15 mouse cellular contexts compared by ENCODE assay signal in the genomic region with DNA sequence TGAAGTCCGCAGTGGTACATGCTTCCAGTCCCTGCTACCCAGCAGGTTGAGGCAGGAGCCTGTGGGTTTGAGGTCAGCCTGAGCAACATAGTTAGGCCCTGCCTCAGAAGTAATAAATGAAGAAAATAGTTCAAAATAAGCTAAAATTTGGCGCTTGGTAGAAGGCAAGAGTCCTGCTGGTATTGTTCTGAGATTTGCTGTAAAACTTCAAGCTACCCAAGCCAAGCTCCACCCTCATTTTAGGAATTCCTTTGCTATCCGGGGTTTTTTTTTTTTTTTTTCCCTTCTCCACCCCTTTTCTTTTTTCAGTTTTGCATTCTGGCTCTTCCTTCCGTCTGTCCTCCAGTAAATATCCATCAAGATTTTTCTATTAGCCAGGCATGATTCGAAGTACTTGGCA. TPM values are rescaled to one million over a fixed set of nuclear protein-coding genes. Genes with fewer than 3 reads are reported as not detected.
A peak's percentile ranks its signal among the peaks of the same experiment; 100 is the strongest.
DNase-seq lines count a peak whose midpoint lies in the region; ATAC-seq and TF ChIP-seq lines count a peak whose summit lies in the region.
"Had no signal": no experiment of that assay in that cellular context is flagged by ENCODE, and none has a peak within 500 bp of the region (broad histone marks: within the 10 kb centered on the region; RNA-seq: fewer than 3 reads in every experiment).

No protein-coding gene starts in this region.

- no peak for TF ChIP-seq EP300 in heart, postnatal 0 days (IDR thresholded peaks at IDR 0.05; ENCODE audit: low read depth)

- DNase-seq in heart, postnatal 0 days (ENCODE audit: low spot score) = no peak
- DNase-seq in heart, adult 8-10 months (ENCODE audit: low spot score) = no peak
- no peak for DNase-seq in lung, adult 18-20 months
- no peak for DNase-seq in cerebellum, postnatal 4 days (ENCODE audit: low spot score in 2 of 2)
- DNase-seq: adrenal gland, postnatal 36 days; cerebellum, adult 11 months; gastrocnemius, postnatal 25 days; kidney, adult 11 months; layer of hippocampus, adult 9-11 months; thymus, postnatal 36 days had no signal

- H3K9ac ChIP-seq in heart, postnatal 0 days (replicated peaks; ENCODE audit: low read depth, low read length) = no peak overlapping the region
- H3K9ac ChIP-seq in lung, embryonic 15.5 days = no peak overlapping the region
- no peak overlapping the region for H3K9ac ChIP-seq in embryonic facial prominence, embryonic 12.5 days
- no peak overlapping the region for H3K9ac ChIP-seq in limb, embryonic 13.5 days
- H3K9ac ChIP-seq: forebrain, embryonic 13.5 days had no signal

- H3K27me3 ChIP-seq in heart, postnatal 0 days (ENCODE audit: control insufficient read depth, insufficient read depth, low read length) = no peaks in the 10 kb centered on the region
- no peaks in the 10 kb centered on the region for H3K27me3 ChIP-seq in lung, embryonic 15.5 days
- no peaks in the 10 kb centered on the region for H3K27me3 ChIP-seq in embryonic facial prominence, embryonic 12.5 days
- no peaks in the 10 kb centered on the region for H3K27me3 ChIP-seq in limb, embryonic 13.5 days
- H3K27me3 ChIP-seq: forebrain, embryonic 13.5 days had no signal

- WGBS in heart, postnatal 0 days = 64% methylated on average over 5 of the region's 5 CpGs
- WGBS in lung, embryonic 15.5 days = 53% methylated on average over 5 of the region's 5 CpGs
- WGBS in embryonic facial prominence, embryonic 12.5 days = 68% methylated on average over 5 of the region's 5 CpGs
- WGBS in limb, embryonic 13.5 days = 56% methylated on average over 5 of the region's 5 CpGs

- no peak overlapping the region for H3K4me3 ChIP-seq in heart, postnatal 0 days (ENCODE audit: low read depth, low read length)
- no peak overlapping the region for H3K4me3 ChIP-seq in lung, embryonic 15.5 days
- no peak overlapping the region for H3K4me3 ChIP-seq in embryonic facial prominence, embryonic 12.5 days
- no peak overlapping the region for H3K4me3 ChIP-seq in limb, embryonic 13.5 days
- H3K4me3 ChIP-seq: forebrain, embryonic 13.5 days had no signal

- H3K27ac ChIP-seq in heart, postnatal 0 days (ENCODE audit: low read depth) = peak overlapping the region; percentile 53; the same call in 1 of the 2 replicates
- peak overlapping the region; percentile 84 for H3K27ac ChIP-seq in lung, embryonic 15.5 days
- H3K27ac ChIP-seq in embryonic facial prominence, embryonic 12.5 days = peak overlapping the region; percentile 41; the same call in 1 of the 2 replicates
- H3K27ac ChIP-seq in limb, embryonic 13.5 days = peak overlapping the region; percentile 48
- H3K27ac ChIP-seq: forebrain, embryonic 13.5 days; macrophage had no signal

- ATAC-seq in heart, postnatal 0 days (ENCODE audit: insufficient read depth, low read depth) = no peak
- ATAC-seq in lung, embryonic 15.5 days (ENCODE audit: borderline replicate concordance, extremely low read depth, low FRiP score, low TSS enrichment) = peak; percentile 53; the same call in 1 of the 2 replicates
- no peak for ATAC-seq in embryonic facial prominence, embryonic 12.5 days (ENCODE audit: insufficient number of reproducible peaks, insufficient read depth, low FRiP score, low TSS enrichment)
- ATAC-seq in limb, embryonic 13.5 days (ENCODE audit: low FRiP score, low read depth) = 0 out of 2 replicates have a peak, but pooled peaks have one; percentile 1
- ATAC-seq: forebrain, embryonic 13.5 days had no signal

- no peak for TF ChIP-seq CTCF in heart, postnatal 0 days (IDR thresholded peaks at IDR 0.05; ENCODE audit: low read depth)

- 0 out of 2 replicates have a peak, but pooled peaks cover 7% of the 10 kb centered on the region for H3K4me1 ChIP-seq in heart, postnatal 0 days (ENCODE audit: control insufficient read depth, insufficient read depth)
- H3K4me1 ChIP-seq in lung, embryonic 15.5 days = peaks cover 15% of the 10 kb centered on the region
- H3K4me1 ChIP-seq in embryonic facial prominence, embryonic 12.5 days = peaks cover 9% of the 10 kb centered on the region
- H3K4me1 ChIP-seq in limb, embryonic 13.5 days = peaks cover 26% of the 10 kb centered on the region
- H3K4me1 ChIP-seq: forebrain, embryonic 13.5 days had no signal

- H3K9me3 ChIP-seq in heart, postnatal 0 days (replicated peaks; ENCODE audit: control insufficient read depth, low read length) = no peaks in the 10 kb centered on the region
- no peaks in the 10 kb centered on the region for H3K9me3 ChIP-seq in lung, embryonic 15.5 days
- H3K9me3 ChIP-seq in embryonic facial prominence, embryonic 12.5 days = no peaks in the 10 kb centered on the region
- H3K9me3 ChIP-seq in limb, embryonic 13.5 days = no peaks in the 10 kb centered on the region
- H3K9me3 ChIP-seq: forebrain, embryonic 13.5 days had no signal

- H3K4me2 ChIP-seq in heart, postnatal 0 days (ENCODE audit: low read depth, low read length) = no peak overlapping the region
- no peak overlapping the region for H3K4me2 ChIP-seq in lung, embryonic 15.5 days
- 0 out of 2 replicates have a peak overlapping the region, but pooled peaks have one; percentile 30 for H3K4me2 ChIP-seq in embryonic facial prominence, embryonic 12.5 days (replicated peaks)
- H3K4me2 ChIP-seq in limb, embryonic 13.5 days (replicated peaks) = peak overlapping the region; percentile 56; the same call in 1 of the 2 replicates
- H3K4me2 ChIP-seq: forebrain, embryonic 13.5 days had no signal

- H3K36me3 ChIP-seq in heart, postnatal 0 days (replicated peaks; ENCODE audit: control insufficient read depth, insufficient read depth, low read length) = no peaks in the 10 kb centered on the region
- H3K36me3 ChIP-seq in lung, embryonic 15.5 days = no peaks in the 10 kb centered on the region
- no peaks in the 10 kb centered on the region for H3K36me3 ChIP-seq in embryonic facial prominence, embryonic 12.5 days
- H3K36me3 ChIP-seq in limb, embryonic 13.5 days = no peaks in the 10 kb centered on the region

RNA-seq across cellular contexts. Expression of a gene that starts 15.7 kb away (rescaled TPM):
- 54.0 and 54.9 TPM in 2 replicates for total RNA-seq in heart, postnatal 0 days (2014; rRNA removed; ENCODE audit: low replicate concordance)
- 18.8 and 19.1 TPM in 2 replicates for polyA plus RNA-seq in heart, postnatal 0 days (2015; fragmentation: Nextera tagmentation; extraction: Ambion mirVana)
- total RNA-seq in heart, adult 8-10 months (2022) = 10 to 100 TPM; 33.6 to 43.1 (median 40.6) TPM
- polyA plus RNA-seq in lung, embryonic 15.5 days (2015; fragmentation: Nextera tagmentation; extraction: Ambion mirVana) = 20.2 and 22.2 TPM in 2 replicates
- polyA plus RNA-seq in embryonic facial prominence, embryonic 12.5 days (2016; fragmentation: Nextera tagmentation; extraction: Ambion mirVana) = 24.4 and 26.9 TPM in 2 replicates
- 21.9 and 24.3 TPM in 2 replicates for polyA plus RNA-seq in limb, embryonic 13.5 days (2015; fragmentation: Nextera tagmentation; extraction: Ambion mirVana)

Comparison
In these comparisons a context has a peak if more than half of its experiments do, and no peak if none do; other contexts are left out.
1. ATAC-seq: peak in lung, embryonic 15.5 days (single experiment) and limb, embryonic 13.5 days (single experiment); none in heart, postnatal 0 days (single experiment) and embryonic facial prominence, embryonic 12.5 days (single experiment).
2. H3K4me2 ChIP-seq: peak in embryonic facial prominence, embryonic 12.5 days (single experiment) and limb, embryonic 13.5 days (single experiment); none in heart, postnatal 0 days (single experiment) and lung, embryonic 15.5 days (single experiment).
3. Peak in every context shown above with its lines, with median percentiles within 50 percentile points of each other: H3K27ac ChIP-seq.